ENCODE assay signal across 11 mouse cellular contexts in genomic region chr12:101012197-101013077, GRCm38 (mm10). TPM values are rescaled to one million over a fixed set of nuclear protein-coding genes. Genes with fewer than 3 reads are reported as not detected.
DNase-seq lines count a peak whose midpoint lies in the region; ATAC-seq lines count a peak whose summit lies in the region.
"Had no signal": no experiment of that assay in that cellular context is flagged by ENCODE, and none has a peak within 500 bp of the region (broad histone marks: within the 10 kb centered on the region; RNA-seq: fewer than 3 reads in every experiment).

No protein-coding gene starts in this region.

- peak overlapping the region; percentile 71 for H3K27ac ChIP-seq in forebrain, embryonic 10.5 days
- H3K27ac ChIP-seq in forebrain, embryonic 15.5 days (replicated peaks) = no peak overlapping the region
- H3K27ac ChIP-seq: neural tube, embryonic 12.5 days had no signal

- no peak for DNase-seq in forebrain, embryonic 10.5 days (ENCODE audit: extremely low spot score, low spot score)
- peak; percentile 40 for DNase-seq in lung, postnatal 10 days
- DNase-seq in lung, postnatal 14 days = no peak
- DNase-seq in heart, postnatal 4 days = peak; percentile 40
- peak; percentile 33 for DNase-seq in retina, embryonic 14.5 days (ENCODE audit: low spot score)
- DNase-seq in adipocyte (ENCODE audit: low spot score) = no peak
- DNase-seq in thymus, postnatal 36 days = no peak
- DNase-seq: thymus, adult 18-20 months had no signal

- WGBS in forebrain, embryonic 10.5 days = 50% methylated on average over 17 of the region's 17 CpGs
- 46% methylated on average over 17 of the region's 17 CpGs for WGBS in forebrain, embryonic 15.5 days

- no peaks in the 10 kb centered on the region for H3K27me3 ChIP-seq in forebrain, embryonic 10.5 days (ENCODE audit: poor library complexity, severe bottlenecking)
- H3K27me3 ChIP-seq in forebrain, embryonic 15.5 days = no peaks in the 10 kb centered on the region
- H3K27me3 ChIP-seq: neural tube, embryonic 12.5 days had no signal

- no peaks in the 10 kb centered on the region for H3K9me3 ChIP-seq in forebrain, embryonic 10.5 days
- no peaks in the 10 kb centered on the region for H3K9me3 ChIP-seq in forebrain, embryonic 15.5 days
- H3K9me3 ChIP-seq: neural tube, embryonic 12.5 days had no signal

- H3K4me2 ChIP-seq in forebrain, embryonic 15.5 days (replicated peaks) = no peak overlapping the region
- H3K4me2 ChIP-seq: neural tube, embryonic 12.5 days had no signal

- no peak overlapping the region; the same call in 1 of the 2 replicates for H3K9ac ChIP-seq in forebrain, embryonic 15.5 days (replicated peaks)
- H3K9ac ChIP-seq: neural tube, embryonic 12.5 days had no signal

- peaks cover 19% of the 10 kb centered on the region for H3K36me3 ChIP-seq in forebrain, embryonic 10.5 days (replicated peaks)
- H3K36me3 ChIP-seq in forebrain, embryonic 15.5 days = no peaks in the 10 kb centered on the region
- H3K36me3 ChIP-seq: neural tube, embryonic 12.5 days had no signal

- peak overlapping the region; percentile 10; the same call in 1 of the 2 replicates for H3K4me3 ChIP-seq in forebrain, embryonic 10.5 days
- no peak overlapping the region for H3K4me3 ChIP-seq in forebrain, embryonic 15.5 days
- H3K4me3 ChIP-seq: erythroblast, embryonic 14.5 days; neural tube, embryonic 12.5 days had no signal

- no peak for ATAC-seq in forebrain, embryonic 15.5 days (replicated peaks)

- H3K4me1 ChIP-seq in forebrain, embryonic 10.5 days = peaks cover 92% of the 10 kb centered on the region
- peaks cover 66% of the 10 kb centered on the region for H3K4me1 ChIP-seq in forebrain, embryonic 15.5 days

RNA-seq across cellular contexts. Expression of gene Ccdc88c, which starts 16.4 kb away (rescaled TPM):
- polyA plus RNA-seq in forebrain, embryonic 10.5 days (2016; fragmentation: Nextera tagmentation; extraction: Ambion mirVana) = 19.8 and 22.6 TPM in 2 replicates
- 18.3 and 20.3 TPM in 2 replicates for polyA plus RNA-seq in forebrain, embryonic 15.5 days (2015; fragmentation: Nextera tagmentation; extraction: Ambion mirVana)
- 10 to 100 TPM; 10.9 to 11.4 TPM for total RNA-seq in heart, postnatal 4 days (2021)

Comparison
In these comparisons a context has a peak if more than half of its experiments do, and no peak if none do; other contexts are left out.
1. DNase-seq: peak in lung, postnatal 10 days (single experiment), heart, postnatal 4 days (single experiment) and retina, embryonic 14.5 days (single experiment); none in forebrain, embryonic 10.5 days (single experiment), lung, postnatal 14 days (single experiment), adipocyte (single experiment) and thymus, postnatal 36 days (0 of 2).